Mouse (Mus musculus): ENCODE measurements around the gene Sema5a. TPM values are rescaled to one million over a fixed set of nuclear protein-coding genes. Genes with fewer than 3 reads are reported as not detected.

The Sema5a gene
- polyA plus RNA-seq, 1 experiment from 2014 or later = 21.0 TPM

GRCm38 (mm10) chr15:32597189-32597588, 352.6 kb downstream of the Sema5a start:
- Histone ChIP-seq H3K27me3 (ENCODE audit: insufficient read depth, low read length) (no peaks in the 10 kb centered on the region), H3K4me1 (replicated peaks; ENCODE audit: insufficient read depth, low read length) (no peaks in the 10 kb centered on the region), H3K27ac (no peak overlapping the region), H3K4me2 (ENCODE audit: low read length) (no peak overlapping the region), H3K36me3 (ENCODE audit: insufficient read depth, low read length) (no peaks in the 10 kb centered on the region), H3K9me3 (replicated peaks; ENCODE audit: low read length) (no peaks in the 10 kb centered on the region), H3K9ac (ENCODE audit: low read depth, low read length) (no peak overlapping the region), H3K4me3 (replicated peaks; ENCODE audit: low read depth, low read length) (no peak overlapping the region)
- WGBS = 68% methylated on average over 3 of the region's 3 CpGs
- TF ChIP-seq CTCF (IDR thresholded peaks at IDR 0.05; ENCODE audit: low read depth) = no peak
- DNase-seq (ENCODE audit: low spot score) = no peak
- ATAC-seq (replicated peaks; ENCODE audit: low FRiP score, low read depth) = no peak

- Histone ChIP-seq H3K27me3 (ENCODE audit: insufficient read depth, low read length) (no peaks in the 10 kb centered on the region), H3K36me3 (ENCODE audit: insufficient read depth, low read length) (no peaks in the 10 kb centered on the region), H3K27ac (no peak overlapping the region), H3K4me3 (replicated peaks; ENCODE audit: low read depth, low read length) (no peak overlapping the region), H3K9ac (ENCODE audit: low read depth, low read length) (no peak overlapping the region), H3K4me1 (replicated peaks; ENCODE audit: insufficient read depth, low read length) (no peaks in the 10 kb centered on the region), H3K9me3 (replicated peaks; ENCODE audit: low read length) (no peaks in the 10 kb centered on the region), H3K4me2 (ENCODE audit: low read length) (no peak overlapping the region)
- 76% methylated on average over 3 of the region's 3 CpGs for WGBS
- no peak for DNase-seq (ENCODE audit: low spot score)
- TF ChIP-seq CTCF (IDR thresholded peaks at IDR 0.05; ENCODE audit: low read depth) = no peak
- ATAC-seq (replicated peaks; ENCODE audit: low FRiP score, low read depth) = no peak
These were observed 362.6 kb downstream of the Sema5a start for GRCm38 (mm10) chr15:32607236-32607635.

GRCm38 (mm10) chr15:32610776-32611175, 366.2 kb downstream of the Sema5a start:
- H3K4me3 ChIP-seq (replicated peaks; ENCODE audit: low read depth, low read length) = no peak overlapping the region
- H3K27me3 ChIP-seq (ENCODE audit: insufficient read depth, low read length) = no peaks in the 10 kb centered on the region
- no peak for DNase-seq (ENCODE audit: low spot score)
- no peaks in the 10 kb centered on the region for H3K4me1 ChIP-seq (replicated peaks; ENCODE audit: insufficient read depth, low read length)
- no peak overlapping the region for H3K4me2 ChIP-seq (ENCODE audit: low read length)
- 79% methylated on average over 2 of the region's 2 CpGs for WGBS
- no peak overlapping the region for H3K27ac ChIP-seq
- TF ChIP-seq CTCF (IDR thresholded peaks at IDR 0.05; ENCODE audit: low read depth) = no peak
- H3K36me3 ChIP-seq (ENCODE audit: insufficient read depth, low read length) = no peaks in the 10 kb centered on the region
- H3K9me3 ChIP-seq (replicated peaks; ENCODE audit: low read length) = no peaks in the 10 kb centered on the region
- H3K9ac ChIP-seq (ENCODE audit: low read depth, low read length) = no peak overlapping the region
- ATAC-seq (replicated peaks; ENCODE audit: low FRiP score, low read depth) = no peak

- Histone ChIP-seq H3K4me1 (replicated peaks; ENCODE audit: insufficient read depth, low read length) (no peaks in the 10 kb centered on the region), H3K9ac (ENCODE audit: low read depth, low read length) (no peak overlapping the region), H3K36me3 (ENCODE audit: insufficient read depth, low read length) (no peaks in the 10 kb centered on the region), H3K27me3 (ENCODE audit: insufficient read depth, low read length) (no peaks in the 10 kb centered on the region), H3K4me3 (replicated peaks; ENCODE audit: low read depth, low read length) (no peak overlapping the region), H3K9me3 (replicated peaks; ENCODE audit: low read length) (no peaks in the 10 kb centered on the region), H3K4me2 (ENCODE audit: low read length) (no peak overlapping the region), H3K27ac (no peak overlapping the region)
- 91% methylated on average over 7 of the region's 7 CpGs for WGBS
- no peak for TF ChIP-seq CTCF (IDR thresholded peaks at IDR 0.05; ENCODE audit: low read depth)
- ATAC-seq (replicated peaks; ENCODE audit: low FRiP score, low read depth) (no peak), DNase-seq (ENCODE audit: low spot score) (no peak)
These were observed 366.6 kb downstream of the Sema5a start for GRCm38 (mm10) chr15:32611201-32611600.

- Histone ChIP-seq H3K27me3 (ENCODE audit: insufficient read depth, low read length) (no peaks in the 10 kb centered on the region), H3K27ac (no peak overlapping the region), H3K9ac (ENCODE audit: low read depth, low read length) (no peak overlapping the region), H3K4me1 (replicated peaks; ENCODE audit: insufficient read depth, low read length) (no peaks in the 10 kb centered on the region), H3K4me3 (replicated peaks; ENCODE audit: low read depth, low read length) (no peak overlapping the region), H3K36me3 (ENCODE audit: insufficient read depth, low read length) (no peaks in the 10 kb centered on the region), H3K4me2 (ENCODE audit: low read length) (no peak overlapping the region), H3K9me3 (replicated peaks; ENCODE audit: low read length) (no peaks in the 10 kb centered on the region)
- no peak for TF ChIP-seq CTCF (IDR thresholded peaks at IDR 0.05; ENCODE audit: low read depth)
- ATAC-seq (replicated peaks; ENCODE audit: low FRiP score, low read depth) (no peak), DNase-seq (ENCODE audit: low spot score) (no peak)
- WGBS = 89% methylated on average over 6 of the region's 6 CpGs
These were observed 369.1 kb downstream of the Sema5a start for GRCm38 (mm10) chr15:32613718-32614117.

GRCm38 (mm10) chr15:32615773-32616172, 371.2 kb downstream of the Sema5a start:
- ATAC-seq (replicated peaks; ENCODE audit: low FRiP score, low read depth) = no peak
- no peaks in the 10 kb centered on the region for H3K27me3 ChIP-seq (ENCODE audit: insufficient read depth, low read length)
- H3K9ac ChIP-seq (ENCODE audit: low read depth, low read length) = no peak overlapping the region
- H3K27ac ChIP-seq = no peak overlapping the region
- H3K4me2 ChIP-seq (ENCODE audit: low read length) = no peak overlapping the region
- no peak overlapping the region for H3K4me3 ChIP-seq (replicated peaks; ENCODE audit: low read depth, low read length)
- no peaks in the 10 kb centered on the region for H3K4me1 ChIP-seq (replicated peaks; ENCODE audit: insufficient read depth, low read length)
- no peaks in the 10 kb centered on the region for H3K36me3 ChIP-seq (ENCODE audit: insufficient read depth, low read length)
- H3K9me3 ChIP-seq (replicated peaks; ENCODE audit: low read length) = no peaks in the 10 kb centered on the region
- TF ChIP-seq CTCF (IDR thresholded peaks at IDR 0.05; ENCODE audit: low read depth) = no peak
- WGBS = 87% methylated on average over 5 of the region's 5 CpGs
- DNase-seq (ENCODE audit: low spot score) = no peak

GRCm38 (mm10) chr15:32619199-32619598, 374.6 kb downstream of the Sema5a start:
- H3K36me3 ChIP-seq (ENCODE audit: insufficient read depth, low read length) = no peaks in the 10 kb centered on the region
- no peak overlapping the region for H3K27ac ChIP-seq
- no peaks in the 10 kb centered on the region for H3K27me3 ChIP-seq (ENCODE audit: insufficient read depth, low read length)
- no peak for TF ChIP-seq CTCF (IDR thresholded peaks at IDR 0.05; ENCODE audit: low read depth)
- no peaks in the 10 kb centered on the region for H3K9me3 ChIP-seq (replicated peaks; ENCODE audit: low read length)
- ATAC-seq (replicated peaks; ENCODE audit: low FRiP score, low read depth) (no peak), DNase-seq (ENCODE audit: low spot score) (no peak)
- H3K4me1 ChIP-seq (replicated peaks; ENCODE audit: insufficient read depth, low read length) = no peaks in the 10 kb centered on the region
- H3K4me2 ChIP-seq (ENCODE audit: low read length) = no peak overlapping the region
- 52% methylated on average over 2 of the region's 2 CpGs for WGBS
- H3K4me3 ChIP-seq (replicated peaks; ENCODE audit: low read depth, low read length) = no peak overlapping the region
- H3K9ac ChIP-seq (ENCODE audit: low read depth, low read length) = no peak overlapping the region
